Mouse (Mus musculus): ENCODE results near the gene Mknk1.

Gene Mknk1

GRCm38 (mm10) chr4:115846656-115847055 lies 7.7 kb downstream of the Mknk1 start:
- no peak for DNase-seq (ENCODE audit: low spot score in 2 of 2)

- DNase-seq (ENCODE audit: low spot score in 2 of 2): peak in 1 of 2 experiments; percentile 18
Observed at GRCm38 (mm10) chr4:115847377-115847776, 8.4 kb downstream of the Mknk1 start.

- DNase-seq (ENCODE audit: low spot score in 2 of 2): no peak
Observed at GRCm38 (mm10) chr4:115848083-115848482, 9.1 kb downstream of the Mknk1 start.

DNA sequence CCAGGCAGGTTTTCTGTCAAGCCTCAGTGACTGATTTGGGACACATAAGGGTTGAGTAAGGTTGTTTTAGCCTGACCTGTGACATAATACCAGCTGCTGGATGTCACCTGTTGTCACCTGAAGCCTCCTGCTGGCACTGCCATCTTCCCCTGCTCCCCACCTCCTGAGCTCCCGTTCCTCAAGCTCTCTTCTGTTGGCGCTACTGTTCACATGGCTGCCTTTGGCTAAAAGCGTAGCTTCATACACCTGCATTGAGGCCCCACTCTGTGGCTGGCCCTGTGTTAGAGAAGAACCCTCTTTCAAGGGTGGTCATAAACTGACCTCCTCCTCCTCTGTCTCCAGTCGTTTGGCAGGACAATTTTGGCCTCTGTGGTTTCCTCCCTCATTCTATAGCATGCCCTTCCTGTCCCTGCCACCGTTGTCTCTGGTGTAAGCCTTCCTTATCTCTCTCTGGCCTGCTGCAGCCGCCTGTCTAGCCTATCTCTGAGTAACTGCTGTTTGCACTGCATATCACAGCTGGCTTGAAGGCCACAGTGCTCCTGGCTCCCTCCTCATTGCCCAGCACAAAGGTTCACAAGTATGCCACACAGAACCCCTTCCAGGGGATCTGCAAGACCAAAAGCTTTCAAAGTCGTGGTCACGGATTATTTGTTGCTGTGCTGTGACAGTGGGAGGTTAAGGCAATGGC lies 10.1 kb downstream of the Mknk1 start:
- no peak for DNase-seq (ENCODE audit: low spot score in 2 of 2)

- no peak for DNase-seq (ENCODE audit: low spot score in 2 of 2)
Observed at GRCm38 (mm10) chr4:115850111-115850510, 11.1 kb downstream of the Mknk1 start.

DNA sequence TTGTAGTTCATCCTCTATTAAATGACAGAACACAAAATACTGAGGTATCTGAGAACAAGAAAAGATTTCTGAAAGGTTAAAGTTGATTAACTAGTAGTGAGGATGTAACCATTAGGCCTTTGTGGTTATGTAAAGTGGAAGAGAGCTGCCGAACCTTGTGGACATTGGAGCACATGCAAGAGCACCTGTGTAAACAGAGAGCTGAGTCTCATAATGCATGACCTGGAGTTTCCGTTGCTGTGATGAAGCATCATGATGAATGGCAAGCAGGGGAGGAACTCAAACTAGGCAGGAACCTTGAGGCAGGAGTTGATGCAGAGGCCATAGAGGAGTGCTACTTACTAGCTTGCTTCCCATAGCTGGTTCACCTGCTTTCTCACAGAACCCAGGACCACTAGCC lies 11.6 kb downstream of the Mknk1 start:
- DNase-seq (ENCODE audit: low spot score in 2 of 2): no peak

DNA sequence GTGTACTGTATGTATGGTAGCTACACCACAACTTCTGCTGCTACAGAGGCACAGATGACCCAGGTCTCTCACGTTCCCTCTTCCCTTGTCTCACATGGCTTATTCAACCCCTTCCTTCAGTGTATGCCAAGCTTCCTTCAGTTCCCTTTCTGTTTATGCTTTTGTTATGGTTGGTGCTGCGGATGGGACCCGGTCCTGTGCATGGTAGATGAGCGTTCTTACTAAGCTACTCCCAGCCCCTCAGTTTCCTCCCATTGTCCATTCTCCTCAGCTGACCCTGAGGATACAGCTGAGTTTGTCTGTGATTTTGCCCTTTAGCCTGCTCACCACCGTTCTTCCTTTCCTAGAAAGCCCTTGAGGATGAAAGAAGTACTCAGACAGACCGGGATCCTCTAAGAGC lies 12.6 kb downstream of the Mknk1 start:
- no peak for DNase-seq (ENCODE audit: low spot score in 2 of 2)

DNA sequence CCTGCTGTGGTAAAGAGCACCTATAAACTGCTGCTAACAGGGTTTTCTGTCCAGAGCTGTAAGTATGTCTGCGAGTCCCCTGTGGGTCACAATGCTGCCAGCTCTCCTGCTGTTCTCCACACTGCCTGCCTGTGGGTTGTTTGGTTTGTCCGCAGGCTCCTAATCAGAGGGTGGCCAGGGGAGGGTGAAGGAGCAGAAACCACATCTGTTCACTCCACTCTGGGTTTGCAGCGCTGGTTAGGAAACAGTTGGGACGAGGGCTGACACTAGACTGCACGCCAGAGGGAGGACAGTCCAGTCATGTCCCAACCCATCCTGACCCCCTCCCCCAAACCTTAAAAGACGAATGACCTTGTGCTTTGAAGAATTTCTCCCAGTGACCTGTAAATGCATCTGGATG lies 16.1 kb downstream of the Mknk1 start:
- DNase-seq (ENCODE audit: low spot score in 2 of 2): no peak

DNA sequence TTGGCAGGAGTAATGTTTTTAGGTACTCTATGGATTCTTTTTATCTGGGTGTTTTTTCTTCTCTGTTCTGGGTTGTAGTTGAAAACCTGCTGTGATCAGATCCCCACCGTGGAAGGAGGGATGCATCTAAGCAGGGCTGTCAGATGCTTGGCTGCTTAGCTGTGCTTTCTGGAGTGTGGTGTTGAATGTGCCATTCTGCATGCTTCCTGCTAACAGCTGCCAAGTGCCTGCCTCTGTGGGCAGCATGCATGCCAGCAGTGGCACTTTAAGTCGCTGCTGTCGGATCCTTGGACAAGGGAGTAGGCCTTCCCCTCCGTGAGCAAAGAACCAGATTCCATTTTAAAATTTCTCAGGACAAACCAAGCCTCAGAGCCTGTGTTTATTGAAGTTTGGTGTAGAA lies 16.6 kb downstream of the Mknk1 start:
- DNase-seq (ENCODE audit: low spot score in 2 of 2): no peak

DNA sequence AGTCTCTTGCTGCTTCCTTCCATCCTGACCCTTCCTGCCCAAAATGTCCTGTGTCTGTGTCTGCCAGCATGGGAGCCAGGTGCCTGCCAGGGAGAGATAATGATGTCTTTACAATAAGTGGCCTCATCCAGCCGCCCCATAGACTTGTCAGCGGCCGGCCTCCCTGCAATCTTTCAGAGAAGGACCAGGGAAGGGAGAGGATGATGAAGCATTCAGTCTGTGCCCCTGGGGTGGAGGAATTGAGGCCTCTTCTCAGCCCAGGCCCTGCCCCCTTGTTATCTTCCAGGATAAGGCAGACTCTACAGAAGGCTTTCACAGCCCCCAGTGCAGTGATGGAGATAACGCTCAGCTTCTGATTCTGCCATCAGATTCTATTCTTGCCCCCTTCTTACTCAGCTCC lies 17.3 kb downstream of the Mknk1 start:
- DNase-seq (ENCODE audit: low spot score in 2 of 2): no peak

DNA sequence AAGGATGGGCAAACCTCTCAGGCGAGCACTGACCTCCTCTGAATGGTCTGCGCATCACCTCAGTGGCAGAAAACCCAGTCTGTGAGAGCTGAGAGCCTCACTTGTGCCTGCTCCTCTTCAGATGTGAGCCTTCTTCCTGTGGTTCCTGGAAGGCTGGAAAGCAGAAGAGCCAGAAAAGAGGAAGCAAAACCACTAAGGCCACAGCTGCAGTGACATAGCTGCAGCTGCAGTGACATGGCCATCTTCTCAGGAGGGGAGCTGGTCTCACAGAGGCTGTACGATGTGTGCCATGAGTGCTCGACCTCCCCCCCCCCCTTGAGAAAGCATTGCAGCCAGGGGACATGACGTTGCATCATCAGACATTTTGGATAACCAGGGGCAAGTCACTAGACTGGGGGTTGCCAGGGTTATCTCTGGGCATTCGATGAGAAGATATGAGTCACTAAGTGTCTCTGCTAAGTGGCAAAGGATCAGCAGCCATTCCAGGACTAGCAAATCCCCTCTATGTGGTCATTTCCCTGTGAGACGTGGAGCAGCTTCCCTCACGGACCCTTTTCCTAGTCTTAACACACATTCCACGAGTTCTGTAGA lies 18.4 kb downstream of the Mknk1 start:
- DNase-seq (ENCODE audit: low spot score in 2 of 2): no peak

DNA sequence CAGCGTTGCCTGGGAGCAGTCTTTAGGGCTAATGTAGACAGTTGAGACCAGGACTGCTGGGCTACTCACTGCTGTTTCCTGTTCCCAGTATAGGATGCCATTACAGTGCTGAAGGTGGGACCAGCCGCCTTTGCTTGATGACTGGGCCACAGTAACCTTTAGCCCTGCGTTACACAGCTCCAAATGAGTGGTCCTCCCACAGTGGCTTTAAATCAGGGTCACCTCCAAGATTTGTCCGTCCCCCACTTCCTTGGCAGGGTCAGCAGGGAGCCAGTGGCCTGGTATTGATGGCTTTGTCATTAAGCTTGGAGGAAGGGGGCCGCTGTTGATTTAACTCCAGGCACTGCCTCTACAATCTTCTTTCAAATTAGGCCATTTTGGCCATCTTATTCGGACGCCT lies 24.4 kb downstream of the Mknk1 start:
- no peak for DNase-seq (ENCODE audit: low spot score in 2 of 2)

DNA sequence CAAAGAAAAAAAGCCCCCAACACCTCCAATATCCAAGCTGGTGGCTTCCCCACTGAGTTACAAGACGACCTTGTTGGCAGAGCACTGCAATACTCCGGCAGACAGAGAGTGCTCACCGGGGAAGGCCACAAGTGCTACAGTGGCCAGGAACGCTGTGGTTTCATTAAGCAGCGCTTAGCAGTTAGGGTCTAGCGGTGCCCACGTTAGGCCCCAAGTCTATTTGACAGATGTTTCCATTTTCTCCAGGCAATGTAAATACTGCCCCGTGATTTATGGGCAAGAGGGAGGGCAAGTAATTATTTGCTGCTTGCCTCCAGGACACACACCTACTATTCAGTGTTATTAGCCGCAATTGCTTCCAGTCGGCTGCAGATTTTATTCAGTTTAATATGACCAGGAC lies 24.9 kb downstream of the Mknk1 start:
- no peak for DNase-seq (ENCODE audit: low spot score in 2 of 2)

DNA sequence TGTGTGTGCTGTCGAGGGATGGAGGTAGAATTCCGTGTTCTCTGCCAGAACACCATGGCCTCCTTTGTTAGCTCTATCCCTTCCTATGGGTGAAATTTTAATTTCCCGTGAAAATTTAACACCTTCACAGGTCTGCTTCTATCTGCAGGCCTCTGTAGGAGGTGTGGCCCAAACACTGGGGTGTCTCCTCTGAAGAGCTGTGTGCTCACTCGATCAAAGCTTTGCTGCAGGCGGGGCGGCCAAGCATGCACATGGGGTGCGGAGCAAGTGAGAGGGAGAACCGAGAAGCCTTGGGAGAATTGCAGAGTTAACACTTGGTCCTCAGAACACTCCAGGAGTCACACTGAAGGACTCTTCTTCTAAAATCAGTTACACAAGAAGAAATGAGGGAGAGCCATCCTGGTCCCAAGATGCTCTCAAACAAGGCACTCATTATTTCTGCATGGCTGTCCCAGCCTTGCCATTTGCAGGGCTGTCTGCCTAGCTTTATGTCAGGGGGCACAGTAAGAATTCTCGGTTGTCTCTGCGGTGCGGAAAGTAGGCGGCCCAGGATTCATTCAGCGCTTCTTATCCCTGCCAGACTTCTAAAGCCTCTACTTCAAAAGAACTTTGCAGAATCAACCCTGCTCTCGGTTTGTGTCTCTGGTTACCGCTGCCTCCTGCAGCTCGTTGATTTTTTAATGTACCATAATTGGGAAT lies 30.7 kb downstream of the Mknk1 start:
- DNase-seq (ENCODE audit: low spot score in 2 of 2): no peak

DNA sequence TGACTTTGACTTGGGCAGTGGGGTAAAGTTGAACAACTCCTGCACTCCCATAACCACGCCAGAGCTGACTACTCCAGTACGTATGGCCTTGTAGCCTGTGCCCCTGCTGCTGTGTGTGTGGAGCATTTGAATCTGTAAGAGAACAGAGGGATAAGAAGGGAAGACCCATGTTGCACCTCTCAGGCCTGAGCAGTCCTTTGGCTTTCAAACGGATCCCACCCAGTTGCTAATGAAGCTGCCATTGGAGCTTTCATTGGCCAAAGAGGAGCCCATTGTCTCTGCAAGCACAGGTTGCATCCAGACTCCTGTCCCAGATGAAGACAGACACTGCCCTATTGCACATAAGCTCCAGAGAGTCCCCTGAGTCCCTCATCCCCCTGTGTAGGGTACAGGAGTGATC lies 34.2 kb downstream of the Mknk1 start:
- DNase-seq (ENCODE audit: low spot score in 2 of 2): no peak

GRCm38 (mm10) chr4:115878216-115878678 lies 39.2 kb downstream of the Mknk1 start:
- no peak for DNase-seq (ENCODE audit: low spot score in 2 of 2)

GRCm38 (mm10) chr4:115878828-115879227 lies 39.8 kb downstream of the Mknk1 start:
- no peak for DNase-seq (ENCODE audit: low spot score in 2 of 2)

- DNase-seq (ENCODE audit: low spot score in 2 of 2): no peak
Observed at GRCm38 (mm10) chr4:115881183-115881582, 42.2 kb downstream of the Mknk1 start.

DNA sequence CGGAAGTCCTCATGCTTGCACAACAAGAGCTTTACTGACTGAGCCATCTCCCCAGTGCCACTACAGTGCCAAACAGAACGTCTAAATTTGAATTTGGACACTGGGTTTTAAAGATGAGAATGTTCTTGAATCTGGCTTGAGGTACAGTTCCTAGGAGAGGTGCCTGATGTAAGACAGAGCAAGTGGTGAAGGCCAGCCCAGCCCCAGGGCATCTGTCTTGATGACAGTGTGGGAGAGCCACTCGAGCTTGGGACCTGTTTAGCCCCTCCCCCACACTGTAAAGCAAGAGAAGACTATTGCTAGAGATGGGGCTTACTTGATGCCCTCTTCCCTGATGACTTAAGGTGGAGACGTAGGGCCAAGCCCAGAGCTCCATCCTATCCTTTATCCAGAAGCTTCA lies 43.2 kb downstream of the Mknk1 start:
- DNase-seq (ENCODE audit: low spot score in 2 of 2): no peak

DNA sequence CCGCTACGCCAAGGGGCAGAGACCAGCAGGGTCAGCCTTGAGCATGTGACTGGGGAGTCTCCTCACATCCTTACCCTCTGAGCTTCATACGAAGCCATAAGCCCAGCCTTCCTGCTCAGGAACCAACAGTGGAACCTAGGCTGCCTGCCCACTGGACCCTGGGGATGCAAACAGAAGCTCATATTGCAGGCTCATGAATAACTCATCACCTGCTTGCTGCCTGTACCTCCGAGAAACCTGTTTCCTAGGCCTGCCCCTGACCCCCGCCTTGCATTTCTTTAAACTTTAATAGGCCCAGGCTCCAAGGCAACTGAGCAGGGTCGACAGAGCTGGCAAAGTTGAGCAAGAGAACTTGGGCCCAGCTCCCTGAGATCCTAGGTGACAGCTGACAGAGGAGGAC lies 45.0 kb downstream of the Mknk1 start, which contains the start of gene Kncn:
Kncn (plus strand) TSS at position 379 of the 400 bp plus-strand sequence.
- no peak for DNase-seq (ENCODE audit: low spot score in 2 of 2)

GRCm38 (mm10) chr4:115885846-115886245 lies 46.8 kb downstream of the Mknk1 start:
- DNase-seq (ENCODE audit: low spot score in 2 of 2): no peak

GRCm38 (mm10) chr4:115886875-115887274 lies 47.9 kb downstream of the Mknk1 start:
- no peak for DNase-seq (ENCODE audit: low spot score in 2 of 2)

DNA sequence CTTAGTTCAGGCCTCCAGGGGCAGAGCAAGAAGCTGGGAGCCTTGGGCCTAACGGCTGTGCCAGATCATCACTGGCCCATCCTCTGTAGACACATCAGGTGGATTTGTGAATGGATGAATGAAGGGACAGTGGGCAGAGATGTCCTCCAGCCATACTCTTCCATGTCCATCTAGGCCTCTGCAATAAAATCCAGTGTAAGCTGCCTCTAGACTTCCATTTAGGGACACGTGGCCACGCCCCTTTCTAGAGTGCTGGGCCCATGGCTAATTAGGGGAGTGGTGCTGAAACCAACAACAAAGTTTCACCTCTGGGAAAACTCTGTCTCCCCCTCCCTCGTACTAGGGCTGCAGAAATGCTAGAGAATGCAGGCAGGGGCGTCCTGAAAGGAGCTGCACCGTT lies 51.1 kb downstream of the Mknk1 start:
- no peak for DNase-seq (ENCODE audit: low spot score in 2 of 2)

Measured in natural killer cell, adult 2 months (primary cell).